Comparison of ENCODE assay signal across 9 mouse cellular contexts in genomic region chr5:103423305-103423926, GRCm38 (mm10). TPM values are rescaled to one million over a fixed set of nuclear protein-coding genes. Genes with fewer than 3 reads are reported as not detected.
DNase-seq lines count a peak whose midpoint lies in the region; ATAC-seq lines count a peak whose summit lies in the region.
"Had no signal": no experiment of that assay in that cellular context is flagged by ENCODE, and none has a peak within 500 bp of the region (broad histone marks: within the 10 kb centered on the region; RNA-seq: fewer than 3 reads in every experiment).

No protein-coding gene starts in this region.

- peaks cover 36% of the 10 kb centered on the region for H3K4me1 ChIP-seq in heart, embryonic 12.5 days (replicated peaks)
- peaks cover 43% of the 10 kb centered on the region for H3K4me1 ChIP-seq in embryonic facial prominence, embryonic 15.5 days

- ATAC-seq in heart, embryonic 12.5 days (ENCODE audit: insufficient number of reproducible peaks, low FRiP score): no peak
- ATAC-seq in embryonic facial prominence, embryonic 15.5 days (ENCODE audit: insufficient number of reproducible peaks, low FRiP score, low TSS enrichment, low read depth): no peak

- peak overlapping the region; percentile 88 for H3K4me2 ChIP-seq in heart, embryonic 12.5 days
- H3K4me2 ChIP-seq in embryonic facial prominence, embryonic 15.5 days (replicated peaks): no peak overlapping the region

- WGBS in heart, embryonic 12.5 days: 13% methylated on average over 6 of the region's 6 CpGs
- 36% methylated on average over 6 of the region's 6 CpGs for WGBS in embryonic facial prominence, embryonic 15.5 days

- H3K4me3 ChIP-seq in heart, embryonic 12.5 days: no peak overlapping the region
- no peak overlapping the region for H3K4me3 ChIP-seq in embryonic facial prominence, embryonic 15.5 days (replicated peaks)

- no peaks in the 10 kb centered on the region for H3K36me3 ChIP-seq in heart, embryonic 12.5 days
- no peaks in the 10 kb centered on the region for H3K36me3 ChIP-seq in embryonic facial prominence, embryonic 15.5 days

- peak overlapping the region; percentile 58 for H3K27ac ChIP-seq in heart, embryonic 12.5 days (ENCODE audit: poor library complexity, severe bottlenecking)
- H3K27ac ChIP-seq in embryonic facial prominence, embryonic 15.5 days (replicated peaks): 0 out of 2 replicates have a peak overlapping the region, but pooled peaks have one; percentile 34

- H3K9ac ChIP-seq in heart, embryonic 12.5 days: no peak overlapping the region
- H3K9ac ChIP-seq in embryonic facial prominence, embryonic 15.5 days: no peak overlapping the region

- intact Hi-C loops in heart, postnatal 14 days (cut with DNase I): no loop called here

- no peaks in the 10 kb centered on the region for H3K9me3 ChIP-seq in heart, embryonic 12.5 days (replicated peaks)
- no peaks in the 10 kb centered on the region for H3K9me3 ChIP-seq in embryonic facial prominence, embryonic 15.5 days (replicated peaks)

- DNase-seq in heart, postnatal 14 days: no peak
- peak; percentile 68 to 80 for DNase-seq in kidney, postnatal 4 days
- peak; percentile 51 for DNase-seq in ovary, postnatal 36 days (ENCODE audit: low spot score)
- DNase-seq in frontal cortex, postnatal 10 days (ENCODE audit: low spot score in 2 of 2): no peak
- no peak for DNase-seq in cerebellum, adult 8-10 months
- no peak for DNase-seq in lung, postnatal 10 days
- DNase-seq: gastrocnemius, postnatal 25 days had no signal

- no peaks in the 10 kb centered on the region for H3K27me3 ChIP-seq in heart, embryonic 12.5 days (replicated peaks)
- no peaks in the 10 kb centered on the region for H3K27me3 ChIP-seq in embryonic facial prominence, embryonic 15.5 days

RNA-seq across cellular contexts. Expression of gene Ptpn13, which starts 1.6 kb away (rescaled TPM):
- 15.1 and 16.8 TPM in 2 replicates for polyA plus RNA-seq in heart, embryonic 12.5 days (2016; fragmentation: Nextera tagmentation; extraction: Ambion mirVana)
- 10 to 100 TPM in 1 of 2 experiments, 1 to 10 TPM in 1; 8.5 to 10.7 TPM for total RNA-seq in heart, postnatal 14 days (2021)
- polyA plus RNA-seq in embryonic facial prominence, embryonic 15.5 days (2015; fragmentation: Nextera tagmentation; extraction: Ambion mirVana): 22.7 and 23.3 TPM in 2 replicates

Comparison
In these comparisons a context has a peak if more than half of its experiments do, and no peak if none do; other contexts are left out.
1. DNase-seq: peak in kidney, postnatal 4 days (2 of 2) and ovary, postnatal 36 days (single experiment); none in heart, postnatal 14 days (0 of 2), frontal cortex, postnatal 10 days (0 of 2), cerebellum, adult 8-10 months (single experiment) and lung, postnatal 10 days (single experiment).